Mouse (Mus musculus) limb, embryonic 15.5 days (tissue): ENCODE measurements at regions not wholly inside any gene's neighbourhood (a gene's known extent, or its start where the extent isn't known, plus 50 kb on each side); places are given as distances from the start of the nearest gene placed in this dataset.
A peak's percentile ranks its signal among the peaks of the same experiment; 100 is the strongest.

ENCODE experiments used
- ATAC-seq: fragments of 200-750 bp; cut with Nextera tagmentation; 2 replicates; pipeline ENCODE4 v1.8.0; 2017; ENCODE audit warnings: low read depth, moderate TSS enrichment; ENCODE audit not compliant: insufficient number of reproducible peaks, low FRiP score, low TSS enrichment
- H3K27ac ChIP-seq: fragments of 300-500 bp; sonication (generic); 2 replicates; pipeline ENCODE4 v1.5.1; 2015; ENCODE audit warnings: moderate library complexity, mild to moderate bottlenecking, inconsistent platforms
- H3K27me3 ChIP-seq: fragments of 300-500 bp; sonication (generic); 2 replicates; pipeline ENCODE4 v1.6.1; 2015; ENCODE audit warnings: inconsistent platforms
- H3K36me3 ChIP-seq: fragments of 300-500 bp; sonication (generic); 2 replicates; pipeline ENCODE4 v1.6.1; 2015; ENCODE audit warnings: inconsistent platforms
- H3K4me1 ChIP-seq: fragments of 300-500 bp; sonication (generic); 2 replicates; pipeline ENCODE4 v1.6.1; 2015; ENCODE audit warnings: inconsistent platforms
- H3K4me2 ChIP-seq: fragments of 300-500 bp; sonication (generic); 2 replicates; pipeline ENCODE4 v1.6.1; 2015; ENCODE audit warnings: mild to moderate bottlenecking, inconsistent platforms
- H3K4me3 ChIP-seq: fragments of 300-500 bp; sonication (generic); 2 replicates; pipeline ENCODE4 v1.5.1; 2015; ENCODE audit warnings: mild to moderate bottlenecking, inconsistent platforms
- H3K9ac ChIP-seq: fragments of 300-500 bp; sonication (generic); 2 replicates; pipeline ENCODE4 v1.6.1; 2015; ENCODE audit warnings: inconsistent platforms
- H3K9me3 ChIP-seq: fragments of 300-500 bp; sonication (generic); 2 replicates; pipeline ENCODE4 v1.6.1; 2016; ENCODE audit warnings: inconsistent platforms
- WGBS: fragments of 180-500 bp; shearing (Covaris S2); methylation state at CpG from one replicate; pipeline ENCODE4 v1.1.7; 2015; 5-methylcytosine and 5-hydroxymethylcytosine counted together

- ATAC-seq, result no peak
- WGBS, result 23% methylated on average over 15 of the region's 15 CpGs
- Histone ChIP-seq H3K9ac (no peak overlapping the region), H3K4me1 (peaks cover 34% of the 10 kb centered on the region), H3K36me3 (no peaks in the 10 kb centered on the region), H3K27me3 (no peaks in the 10 kb centered on the region), H3K4me2 (peak overlapping the region; percentile 15; the same call in 1 of the 2 replicates), H3K9me3 (no peaks in the 10 kb centered on the region), H3K27ac (no peak overlapping the region), H3K4me3 (0 out of 2 replicates have a peak overlapping the region, but pooled peaks have one; percentile 2)
Measured at GRCm38 (mm10) chr13:44580156-44580736, 149.0 kb upstream of the Jarid2 start.

DNA sequence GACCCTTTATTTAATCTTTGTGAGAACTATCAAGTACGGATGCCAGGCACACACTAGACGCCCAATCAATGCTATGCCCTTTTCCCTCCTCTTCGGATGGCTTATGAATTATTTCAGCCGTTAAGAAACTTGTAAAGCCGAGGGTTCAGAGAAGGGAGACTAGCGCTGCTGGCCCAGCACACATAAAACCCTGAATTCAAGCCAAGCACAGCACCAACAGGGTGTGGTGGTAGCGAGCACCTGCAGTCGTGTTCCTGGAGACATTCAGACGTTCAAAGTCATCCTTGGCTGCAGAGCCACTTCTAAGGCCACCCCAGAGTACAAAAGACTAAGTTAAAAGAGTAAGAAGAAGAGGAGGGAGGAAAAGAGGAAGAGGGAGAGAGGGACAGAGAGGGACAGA lies 148.5 kb upstream of the Jarid2 start:
- H3K27ac ChIP-seq, result no peak overlapping the region
- peaks cover 34% of the 10 kb centered on the region for H3K4me1 ChIP-seq
- ATAC-seq, result no peak

DNA sequence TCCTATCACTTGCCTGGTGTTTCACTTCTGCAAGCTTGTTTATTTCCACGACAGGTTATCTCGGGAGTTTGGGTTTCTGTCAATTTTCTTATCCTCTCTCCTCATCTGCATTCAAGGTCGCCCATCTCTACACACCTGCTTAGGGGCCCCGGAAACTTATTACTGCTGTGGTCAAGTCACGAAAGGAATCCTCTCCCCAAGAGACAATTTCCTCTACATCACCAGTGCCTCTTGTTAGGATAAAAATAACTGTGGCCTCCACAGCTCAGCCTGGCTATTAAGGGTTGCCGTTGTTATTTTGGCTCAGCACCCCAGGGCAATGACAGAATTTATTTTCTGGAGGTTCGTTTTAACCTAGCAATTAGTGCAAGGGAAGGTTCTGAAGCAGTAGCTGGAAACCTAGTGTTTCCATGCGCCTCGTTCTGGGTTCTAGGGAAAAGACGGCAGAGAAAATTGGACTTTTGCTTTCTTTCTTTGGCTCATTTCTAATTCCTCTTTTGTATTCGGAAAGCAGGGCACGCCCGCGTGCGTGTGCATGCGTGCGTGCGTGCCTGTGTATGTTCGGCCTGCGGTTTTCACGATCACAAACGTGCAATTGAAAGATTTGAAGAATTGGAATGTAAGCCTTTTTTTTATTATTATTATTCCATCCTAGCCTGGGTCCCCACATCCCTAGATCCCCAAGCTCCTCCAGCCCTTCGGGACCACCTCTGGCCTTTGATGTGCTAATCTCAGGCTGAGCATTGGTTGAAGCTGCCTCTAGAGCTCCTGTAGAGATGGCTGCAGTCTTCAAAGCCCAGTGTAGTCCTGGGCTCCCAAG lies 147.1 kb upstream of the Jarid2 start:
- Histone ChIP-seq H3K27ac (no peak overlapping the region), H3K9ac (no peak overlapping the region), H3K27me3 (no peaks in the 10 kb centered on the region), H3K4me1 (peaks cover 34% of the 10 kb centered on the region), H3K9me3 (no peaks in the 10 kb centered on the region), H3K4me2 (peak overlapping the region; percentile 17; the same call in 1 of the 2 replicates), H3K4me3 (no peak overlapping the region), H3K36me3 (no peaks in the 10 kb centered on the region)
- no peak for ATAC-seq
- 25% methylated on average over 23 of the region's 23 CpGs for WGBS

More for the DNA sequence above, 148.5 kb upstream of the Jarid2 start:
- Histone ChIP-seq H3K9me3 (no peaks in the 10 kb centered on the region), H3K27me3 (no peaks in the 10 kb centered on the region), H3K36me3 (no peaks in the 10 kb centered on the region), H3K9ac (no peak overlapping the region), H3K4me2 (peak overlapping the region; percentile 15; the same call in 1 of the 2 replicates), H3K4me3 (0 out of 2 replicates have a peak overlapping the region, but pooled peaks have one; percentile 2)
- WGBS, result 21% methylated on average over 9 of the region's 9 CpGs

GRCm38 (mm10) chr13:44582767-44583085 lies 146.5 kb upstream of the Jarid2 start:
- no peak overlapping the region for H3K4me2 ChIP-seq
- no peak overlapping the region for H3K9ac ChIP-seq
- no peak overlapping the region for H3K4me3 ChIP-seq
- 19% methylated on average over 2 of the region's 2 CpGs for WGBS
- H3K4me1 ChIP-seq, result peaks cover 34% of the 10 kb centered on the region
- no peak for ATAC-seq
- no peak overlapping the region for H3K27ac ChIP-seq
- H3K9me3 ChIP-seq, result no peaks in the 10 kb centered on the region
- H3K27me3 ChIP-seq, result no peaks in the 10 kb centered on the region
- no peaks in the 10 kb centered on the region for H3K36me3 ChIP-seq

DNA sequence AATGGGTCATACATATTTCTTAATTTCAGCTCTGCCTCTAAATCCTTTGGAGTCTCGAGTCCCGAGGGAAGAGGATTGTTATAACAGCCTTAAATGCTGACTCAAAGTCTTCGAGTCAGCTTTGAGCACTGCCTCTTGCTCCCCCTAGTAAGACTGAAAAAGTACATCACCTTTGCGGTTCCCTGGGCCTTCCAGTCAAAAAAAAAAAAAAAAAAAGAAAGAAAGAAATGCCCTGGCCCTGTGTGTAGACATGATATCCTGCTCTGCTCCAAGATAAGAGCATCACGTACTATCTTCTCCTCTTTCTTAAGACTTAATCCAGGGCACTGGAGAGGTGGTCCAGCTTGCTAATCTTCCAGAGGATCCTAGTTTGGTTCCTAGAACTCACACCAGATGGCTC lies 145.7 kb upstream of the Jarid2 start:
- H3K27me3 ChIP-seq, result no peaks in the 10 kb centered on the region
- ATAC-seq, result no peak
- WGBS, result 58% methylated on average over 5 of the region's 5 CpGs
- H3K4me2 ChIP-seq, result no peak overlapping the region
- H3K9me3 ChIP-seq, result no peaks in the 10 kb centered on the region
- no peak overlapping the region for H3K4me3 ChIP-seq
- H3K9ac ChIP-seq, result no peak overlapping the region
- H3K27ac ChIP-seq, result no peak overlapping the region
- peaks cover 34% of the 10 kb centered on the region for H3K4me1 ChIP-seq
- no peaks in the 10 kb centered on the region for H3K36me3 ChIP-seq

- H3K4me2 ChIP-seq, result no peak overlapping the region
- H3K36me3 ChIP-seq, result no peaks in the 10 kb centered on the region
- no peaks in the 10 kb centered on the region for H3K9me3 ChIP-seq
- ATAC-seq, result no peak
- H3K4me3 ChIP-seq, result no peak overlapping the region
- WGBS, result 48% methylated on average over 8 of the region's 8 CpGs
- H3K27me3 ChIP-seq, result no peaks in the 10 kb centered on the region
- no peak overlapping the region for H3K9ac ChIP-seq
- peaks cover 34% of the 10 kb centered on the region for H3K4me1 ChIP-seq
- no peak overlapping the region for H3K27ac ChIP-seq
Measured at GRCm38 (mm10) chr13:44584151-44584550, 145.1 kb upstream of the Jarid2 start.

DNA sequence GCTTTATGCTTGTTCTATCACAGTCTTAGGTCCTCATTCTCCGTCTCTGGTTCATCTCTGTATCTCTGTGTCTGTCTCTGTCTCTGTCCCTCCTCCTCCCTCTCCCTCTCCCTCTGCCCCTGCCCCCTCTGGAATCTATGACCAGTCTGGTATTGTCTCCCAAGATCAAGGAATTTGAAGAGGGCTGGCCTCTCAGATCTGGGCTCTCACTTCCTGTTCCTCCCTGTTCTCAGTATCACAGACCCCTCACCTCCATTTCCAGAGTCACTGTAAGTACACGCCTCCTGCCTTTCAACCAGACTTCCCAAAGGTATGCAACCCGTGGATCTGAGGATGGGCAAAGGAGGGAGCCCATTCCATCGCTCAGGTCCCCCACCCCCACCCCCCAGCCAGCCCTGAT lies 144.7 kb upstream of the Jarid2 start:
- H3K9ac ChIP-seq, result no peak overlapping the region
- H3K27ac ChIP-seq, result no peak overlapping the region
- H3K4me3 ChIP-seq, result no peak overlapping the region
- H3K4me1 ChIP-seq, result peaks cover 34% of the 10 kb centered on the region
- H3K9me3 ChIP-seq, result no peaks in the 10 kb centered on the region
- H3K36me3 ChIP-seq, result no peaks in the 10 kb centered on the region
- no peak for ATAC-seq
- H3K27me3 ChIP-seq, result no peaks in the 10 kb centered on the region
- 41% methylated on average over 4 of the region's 4 CpGs for WGBS
- H3K4me2 ChIP-seq, result no peak overlapping the region

GRCm38 (mm10) chr13:44587846-44588245 lies 141.4 kb upstream of the Jarid2 start:
- Histone ChIP-seq H3K9me3 (no peaks in the 10 kb centered on the region), H3K4me2 (no peak overlapping the region), H3K4me1 (peaks cover 11% of the 10 kb centered on the region), H3K36me3 (no peaks in the 10 kb centered on the region), H3K9ac (no peak overlapping the region), H3K4me3 (no peak overlapping the region), H3K27ac (no peak overlapping the region), H3K27me3 (no peaks in the 10 kb centered on the region)
- no peak for ATAC-seq
- 55% methylated on average over 4 of the region's 4 CpGs for WGBS

GRCm38 (mm10) chr13:44594645-44595044 lies 134.6 kb upstream of the Jarid2 start:
- Histone ChIP-seq H3K9ac (no peak overlapping the region), H3K4me2 (no peak overlapping the region), H3K36me3 (no peaks in the 10 kb centered on the region), H3K27ac (no peak overlapping the region), H3K9me3 (no peaks in the 10 kb centered on the region), H3K27me3 (no peaks in the 10 kb centered on the region), H3K4me1 (no peaks in the 10 kb centered on the region), H3K4me3 (no peak overlapping the region)
- ATAC-seq, result no peak
- WGBS, result 84% methylated on average over 5 of the region's 5 CpGs

DNA sequence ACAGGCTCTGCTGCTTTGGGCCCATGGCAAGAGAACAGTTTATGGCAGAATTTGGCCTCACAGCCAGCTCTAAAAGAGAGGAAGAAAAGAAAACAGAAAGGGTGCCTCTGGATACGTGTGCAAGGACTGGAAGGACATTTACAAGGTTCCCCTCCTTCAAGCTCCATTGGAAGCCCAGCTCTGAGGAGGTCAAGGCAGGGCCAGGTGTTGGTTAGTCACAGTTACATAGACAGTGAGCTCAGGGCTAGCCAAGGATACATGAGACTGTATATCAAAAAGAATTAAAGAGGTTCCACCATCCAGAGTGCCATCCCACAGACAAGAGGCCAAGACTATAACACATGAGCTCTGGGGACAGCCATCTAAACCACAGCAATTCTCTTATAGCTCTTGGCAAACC lies 131.6 kb upstream of the Jarid2 start:
- H3K9ac ChIP-seq, result no peak overlapping the region
- ATAC-seq, result no peak
- no peak overlapping the region for H3K27ac ChIP-seq
- H3K9me3 ChIP-seq, result no peaks in the 10 kb centered on the region
- H3K36me3 ChIP-seq, result no peaks in the 10 kb centered on the region
- no peaks in the 10 kb centered on the region for H3K27me3 ChIP-seq
- WGBS, result 69% methylated on average over 1 of the region's 1 CpGs
- H3K4me3 ChIP-seq, result no peak overlapping the region
- no peak overlapping the region for H3K4me2 ChIP-seq
- H3K4me1 ChIP-seq, result 0 out of 2 replicates have a peak, but pooled peaks cover 2% of the 10 kb centered on the region

- 0 out of 2 replicates have a peak, but pooled peaks cover 2% of the 10 kb centered on the region for H3K4me1 ChIP-seq
- WGBS, result 72% methylated on average over 2 of the region's 2 CpGs
- H3K9ac ChIP-seq, result no peak overlapping the region
- H3K4me3 ChIP-seq, result no peak overlapping the region
- no peaks in the 10 kb centered on the region for H3K36me3 ChIP-seq
- no peak for ATAC-seq
- H3K9me3 ChIP-seq, result no peaks in the 10 kb centered on the region
- H3K27me3 ChIP-seq, result no peaks in the 10 kb centered on the region
- H3K27ac ChIP-seq, result no peak overlapping the region
- H3K4me2 ChIP-seq, result no peak overlapping the region
Measured at GRCm38 (mm10) chr13:44601024-44601423, 128.2 kb upstream of the Jarid2 start.

DNA sequence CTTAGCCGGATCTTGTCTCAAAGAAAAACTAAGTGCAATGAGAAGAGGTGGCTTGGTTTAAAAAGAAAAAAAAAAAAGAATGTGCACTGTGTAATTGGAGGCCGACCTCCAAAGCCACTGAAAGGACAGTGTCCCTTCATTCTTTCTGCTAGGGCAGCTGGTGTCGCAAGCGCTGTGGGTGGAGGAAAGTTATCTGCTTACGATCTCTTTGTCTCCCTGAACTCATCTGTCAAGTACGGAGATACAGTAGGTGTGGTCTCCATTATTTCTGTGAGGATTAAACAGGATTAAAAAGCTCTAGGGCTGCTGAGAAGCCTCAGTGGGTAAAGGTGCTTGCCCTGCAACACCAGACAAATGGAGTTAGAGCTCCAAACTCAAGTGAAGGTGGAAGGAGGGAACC lies 126.6 kb upstream of the Jarid2 start:
- Histone ChIP-seq H3K4me3 (no peak overlapping the region), H3K4me1 (peaks cover 4% of the 10 kb centered on the region; the same call in 1 of the 2 replicates), H3K36me3 (no peaks in the 10 kb centered on the region), H3K27ac (no peak overlapping the region), H3K9ac (no peak overlapping the region), H3K27me3 (no peaks in the 10 kb centered on the region), H3K4me2 (no peak overlapping the region), H3K9me3 (no peaks in the 10 kb centered on the region)
- 49% methylated on average over 6 of the region's 6 CpGs for WGBS
- no peak for ATAC-seq
